Mouse (Mus musculus): Measurements from ENCODE around the gene Plb1.

The Plb1 gene

DNA sequence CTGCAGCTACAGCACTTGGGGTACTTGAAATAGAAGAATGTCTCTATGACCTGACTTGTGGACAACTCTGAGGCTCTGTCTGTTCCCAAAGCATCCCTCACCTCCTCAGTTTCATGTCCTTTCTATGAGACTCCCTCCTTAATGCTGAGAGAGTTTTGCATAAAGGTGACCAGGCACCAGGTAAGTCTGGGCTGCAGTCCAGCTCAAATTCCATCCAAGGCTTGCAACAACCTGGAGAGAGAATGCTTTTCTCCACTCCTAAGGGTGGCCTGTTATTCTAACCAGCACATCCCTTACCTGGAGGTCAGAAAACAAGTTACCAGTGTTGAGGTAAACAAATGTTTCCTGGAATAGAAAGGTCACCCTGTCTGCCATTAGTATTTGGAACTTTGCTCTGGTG is 159.8 kb downstream of the Plb1 start:
- DNase-seq (ENCODE audit: low spot score in 2 of 2) = no peak

- no peak for DNase-seq (ENCODE audit: low spot score in 2 of 2)
Observed at GRCm38 (mm10) chr5:32394586-32394985, 162.1 kb downstream of the Plb1 start.

- DNase-seq (ENCODE audit: low spot score in 2 of 2) = no peak
Observed at GRCm38 (mm10) chr5:32395101-32395892, 162.8 kb downstream of the Plb1 start.

DNA sequence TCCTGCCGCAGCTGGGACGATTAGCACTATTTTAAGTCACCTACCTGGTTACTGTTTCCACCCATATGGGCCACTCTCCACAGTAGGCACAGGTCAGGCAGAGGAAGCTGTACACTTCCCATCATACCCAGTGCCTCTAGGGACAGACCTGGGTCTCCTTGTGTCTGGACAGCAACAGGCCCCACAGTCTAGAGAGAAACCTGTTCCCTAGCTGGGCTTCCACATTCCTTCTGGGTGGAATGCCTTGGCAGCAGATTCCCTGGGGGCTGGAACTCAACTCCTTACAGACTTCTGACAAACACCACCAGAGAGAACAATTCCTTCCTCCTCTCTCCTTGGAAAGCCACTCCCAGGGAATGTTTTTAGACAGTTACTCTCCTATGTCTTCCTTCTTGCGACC is 165.2 kb downstream of the Plb1 start:
- no peak for DNase-seq (ENCODE audit: low spot score in 2 of 2)

DNA sequence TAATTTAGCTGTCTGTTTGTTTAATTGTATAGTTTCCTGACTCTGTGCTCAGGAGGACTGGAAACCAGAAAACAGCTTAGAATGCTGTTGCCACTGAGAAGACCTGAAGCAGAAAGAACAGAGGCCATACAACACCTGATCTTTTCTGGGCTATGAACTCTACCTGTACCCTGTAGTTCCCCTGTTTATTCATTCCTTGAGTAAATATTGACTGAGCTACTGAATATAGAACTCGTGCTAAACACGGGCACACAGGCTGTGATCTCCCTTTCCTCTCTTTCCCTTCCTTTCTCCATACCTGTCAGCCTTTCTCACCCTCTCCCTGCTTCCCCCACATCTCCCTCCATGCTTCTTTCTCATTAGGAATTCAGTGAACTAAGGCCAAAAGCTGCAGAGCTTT is 168.4 kb downstream of the Plb1 start:
- DNase-seq (ENCODE audit: low spot score in 2 of 2) = no peak

DNA sequence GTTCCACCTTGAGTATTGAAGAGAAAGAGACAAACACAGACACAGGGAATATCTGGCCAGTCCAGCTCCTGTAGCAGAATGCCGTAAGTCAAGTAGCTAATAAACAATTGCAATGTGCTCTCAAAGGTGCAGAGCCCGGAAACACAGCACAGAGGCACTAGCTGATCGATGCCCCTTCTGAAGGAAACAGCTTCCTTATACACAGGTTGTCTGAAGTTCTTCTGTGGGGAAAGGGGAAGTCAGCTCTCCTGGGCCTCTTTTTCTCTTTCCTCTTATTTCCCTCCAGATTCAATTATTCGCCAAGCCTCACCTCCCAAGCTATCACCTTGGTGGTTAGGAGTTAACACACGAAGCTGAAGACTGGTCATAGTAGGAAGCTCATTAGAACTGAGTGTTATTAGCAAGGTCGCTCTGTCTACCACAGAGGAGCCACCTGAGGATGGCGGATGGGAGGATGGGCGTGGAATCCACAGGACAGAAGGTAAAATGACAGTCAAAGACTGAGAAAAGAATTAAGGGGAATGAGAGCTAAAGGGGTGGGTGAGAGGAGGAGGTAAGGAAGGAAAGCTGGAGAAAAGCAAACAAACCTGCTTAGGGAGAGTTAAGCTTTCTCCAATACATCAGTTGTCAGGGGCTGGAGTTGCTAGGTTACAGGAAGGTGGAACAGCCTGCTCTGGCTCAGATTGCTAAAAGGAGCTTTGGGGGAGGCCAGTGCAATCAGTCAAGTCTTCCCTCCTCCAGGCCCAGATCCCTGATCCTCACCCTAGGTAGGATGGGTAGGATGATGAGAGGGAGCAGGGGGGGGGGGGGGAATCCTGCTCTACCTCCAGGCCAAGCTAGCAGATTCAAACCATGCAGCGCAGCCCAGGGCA is 170.8 kb downstream of the Plb1 start:
- peak; percentile 45 to 65 for DNase-seq (ENCODE audit: low spot score in 2 of 2)

- peak; percentile 39 to 40 for DNase-seq (ENCODE audit: low spot score in 2 of 2)
Observed at GRCm38 (mm10) chr5:32405199-32405855, 172.8 kb downstream of the Plb1 start.

- DNase-seq (ENCODE audit: low spot score in 2 of 2) = no peak
Observed at GRCm38 (mm10) chr5:32408771-32409170, 176.3 kb downstream of the Plb1 start.

GRCm38 (mm10) chr5:32409747-32410146 is 177.2 kb downstream of the Plb1 start:
- DNase-seq (ENCODE audit: low spot score in 2 of 2) = no peak

GRCm38 (mm10) chr5:32410954-32411688 is 178.6 kb downstream of the Plb1 start:
- no peak for DNase-seq (ENCODE audit: low spot score in 2 of 2)

DNA sequence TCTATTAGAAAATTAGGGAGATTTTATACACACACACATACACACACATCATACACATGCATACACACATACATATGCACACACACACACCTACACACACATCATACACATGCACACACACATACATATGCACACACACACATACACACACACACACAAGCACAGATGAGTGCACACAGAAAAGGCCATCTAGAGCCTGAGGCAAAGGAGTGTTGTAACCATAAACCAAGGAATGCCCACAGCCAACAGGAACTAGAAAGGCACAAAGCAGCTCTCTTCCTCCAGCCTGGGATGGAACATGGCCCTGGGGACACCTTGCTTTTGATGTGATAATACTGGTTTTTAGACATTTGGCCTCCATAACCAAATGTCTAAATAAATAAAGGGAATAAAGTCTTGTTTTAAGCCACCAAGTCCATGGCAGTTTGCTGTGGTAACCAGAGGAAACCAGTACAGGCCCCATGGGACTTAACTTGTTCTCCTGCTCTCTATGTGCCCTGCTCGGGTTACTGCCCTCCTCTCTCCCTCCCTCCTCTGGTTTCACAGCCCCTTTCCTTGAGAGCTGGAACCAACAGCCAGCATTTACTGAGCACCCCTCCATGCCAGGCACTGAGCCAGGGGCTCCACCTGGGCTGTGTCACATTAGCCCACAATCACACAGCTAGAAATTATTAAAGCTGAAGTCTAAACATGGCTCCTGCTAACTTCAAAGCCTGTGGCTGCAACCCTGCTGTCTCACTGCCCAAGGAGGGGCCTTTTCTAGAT is 179.9 kb downstream of the Plb1 start:
- DNase-seq (ENCODE audit: low spot score in 2 of 2) = no peak

DNA sequence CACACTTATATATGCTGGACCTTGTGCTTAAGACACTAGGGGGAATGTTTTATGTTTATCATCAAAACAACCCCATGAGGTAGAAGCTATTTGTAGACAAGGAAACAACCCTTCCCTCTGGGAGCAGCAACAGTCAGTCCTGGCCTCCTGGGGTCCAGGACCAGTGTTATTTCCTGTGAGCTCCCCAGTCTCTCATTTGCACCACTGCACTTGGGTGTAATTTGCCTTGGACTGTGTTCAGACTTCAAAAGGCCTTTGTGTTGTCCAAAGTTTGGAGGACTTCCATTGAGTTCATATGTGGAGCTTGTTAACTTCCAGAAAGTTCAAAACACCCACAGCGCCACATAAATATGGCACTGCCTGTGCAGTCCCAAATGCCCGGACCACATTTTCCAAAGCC is 180.6 kb downstream of the Plb1 start:
- no peak for DNase-seq (ENCODE audit: low spot score in 2 of 2)

DNA sequence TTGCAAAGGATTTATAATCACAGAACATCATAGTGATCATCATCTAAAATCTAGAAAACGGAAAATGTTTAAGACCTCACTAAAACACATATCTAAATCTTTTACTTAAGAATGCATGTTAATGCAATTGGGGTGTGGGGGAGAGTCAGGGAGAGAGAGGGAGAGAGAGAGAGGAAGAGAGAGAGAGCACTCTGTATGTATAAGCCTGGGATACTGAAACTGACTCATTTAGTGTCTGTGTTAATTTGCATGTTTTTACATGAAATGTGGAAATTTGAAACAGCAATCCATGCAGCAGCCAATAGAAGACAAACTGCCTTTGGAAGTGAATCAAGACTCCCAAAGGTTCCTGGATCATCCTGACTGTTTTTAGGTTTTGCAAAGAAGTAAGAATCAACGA is 181.1 kb downstream of the Plb1 start:
- no peak for DNase-seq (ENCODE audit: low spot score in 2 of 2)

- no peak for DNase-seq (ENCODE audit: low spot score in 2 of 2)
Observed at GRCm38 (mm10) chr5:32414461-32414985, 182.0 kb downstream of the Plb1 start.

GRCm38 (mm10) chr5:32415554-32415953 is 183.0 kb downstream of the Plb1 start:
- DNase-seq (ENCODE audit: low spot score in 2 of 2) = no peak
